Mouse (Mus musculus) adrenal gland, adult 2 months (tissue): ENCODE data around the gene Lix1l. TPM values are rescaled to one million over a fixed set of nuclear protein-coding genes. Genes with fewer than 3 reads are reported as not detected.
"Not testable (repeated sequence)": the region's sequence is repeated elsewhere in the genome, so short reads cannot be mapped to it uniquely, and the experiment has no call there.

ENCODE experiments used
- DNase-seq: peaks from one replicate; pipeline ENCODE4 v3.0.0; 2021
- polyA plus RNA-seq: library from polyadenylated mRNA; depleted of rRNA; stranded (reverse); fragments of >200 nt; gene quantifications from 2 replicates; pipeline ENCODE4 v1.2.3, GENCODE M21; 2012
- total RNA-seq, 2 experiments: library from RNA; stranded (reverse); gene quantifications; 2 replicates each; pipeline ENCODE4 v1.2.3; 2021

Gene Lix1l
- total and polyA plus RNA-seq, 3 experiments = 21.1 to 46.4 (median 31.2) TPM

DNA sequence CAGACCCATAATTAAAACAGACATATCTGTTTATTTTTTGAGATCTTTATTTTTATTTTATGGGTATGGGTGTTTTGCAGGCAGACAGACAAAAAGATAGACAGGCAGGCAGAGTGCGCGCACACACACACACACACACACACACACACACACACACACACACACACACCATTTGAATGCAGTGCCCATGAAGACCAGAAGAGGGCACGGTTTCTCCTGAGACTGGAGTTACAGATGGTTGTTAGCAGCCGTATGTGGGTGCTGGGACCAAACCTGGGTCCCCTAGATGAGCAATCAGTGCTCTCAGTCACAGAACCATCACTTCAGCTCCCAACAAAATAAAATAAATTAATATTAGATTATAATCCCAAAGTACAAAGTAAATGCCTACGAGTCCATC lies 17.6 kb upstream of the Lix1l start:
- no peak for DNase-seq

DNA sequence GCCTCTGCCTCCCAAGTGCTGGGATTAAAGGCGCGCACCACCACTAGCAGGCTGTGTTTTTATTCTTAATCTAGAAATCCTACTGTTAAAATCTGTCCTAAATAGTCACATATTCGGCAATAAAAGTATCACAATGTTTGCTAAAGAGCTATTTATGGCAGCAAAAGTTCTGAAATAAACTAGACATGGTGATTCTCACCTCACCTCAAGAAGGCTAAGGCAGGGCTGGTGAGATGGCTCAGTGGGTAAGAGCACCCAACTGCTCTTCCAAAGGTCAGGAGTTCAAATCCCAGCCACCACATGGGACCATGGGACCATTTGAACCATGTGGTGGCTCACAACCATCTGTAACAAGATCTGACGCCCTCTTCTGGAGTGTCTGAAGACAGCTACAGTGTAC lies 10.3 kb upstream of the Lix1l start:
- DNase-seq = no peak

DNA sequence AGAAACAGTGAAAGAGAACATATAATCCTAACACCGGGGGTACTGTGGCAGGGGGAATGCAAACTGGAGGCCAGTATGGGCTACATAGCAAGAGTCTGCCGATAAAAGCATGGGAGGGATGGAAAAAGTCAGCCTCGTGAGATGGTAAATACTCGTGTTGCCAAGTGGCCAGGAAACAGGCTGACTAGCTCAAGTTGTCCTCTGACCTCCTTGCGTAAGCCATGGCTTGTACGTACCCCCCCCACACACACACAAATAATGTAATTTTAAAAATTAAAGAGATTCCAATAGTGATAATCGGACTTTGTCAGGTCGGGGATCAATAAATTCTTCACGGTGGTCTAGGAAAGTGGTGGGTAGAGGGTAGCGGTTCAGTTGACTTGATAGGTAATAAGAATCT lies 7.6 kb upstream of the Lix1l start:
- no peak for DNase-seq

DNA sequence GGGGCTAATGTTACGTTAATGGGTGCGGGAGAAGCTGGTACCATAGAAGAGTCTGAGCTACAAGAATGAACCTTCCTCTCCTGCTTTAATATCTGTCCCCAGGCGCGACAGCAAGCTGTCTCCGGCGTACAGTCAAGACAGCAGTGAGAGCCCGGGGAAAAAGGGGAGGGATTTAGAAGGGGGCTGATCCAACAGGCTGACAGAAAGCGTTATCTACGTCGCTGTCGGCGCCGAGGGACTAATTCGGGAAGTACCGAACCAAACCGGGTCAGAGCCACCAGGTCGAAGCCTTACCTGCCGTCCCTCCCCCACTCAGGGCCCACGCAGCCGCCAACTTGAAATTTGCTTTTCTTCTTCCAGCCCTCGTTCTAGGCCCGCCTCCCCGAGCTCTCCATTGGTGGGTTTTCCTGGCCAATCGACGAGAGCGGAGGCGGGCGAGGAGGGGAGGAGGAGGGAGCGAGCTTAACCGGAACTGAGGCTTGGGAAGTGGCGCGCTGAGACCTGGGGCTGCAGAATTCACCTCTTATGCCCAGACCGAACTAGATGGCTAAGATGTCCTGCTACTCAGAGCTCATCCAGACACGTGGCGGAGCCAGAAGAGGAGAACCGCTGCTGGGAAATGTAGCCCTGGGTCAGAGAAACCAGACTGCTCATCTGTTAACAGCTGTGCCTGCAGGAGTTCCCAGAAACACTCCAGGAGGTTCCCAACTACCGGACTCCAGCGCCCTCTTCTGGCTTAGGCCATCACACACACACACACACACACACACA lies 7.0 kb upstream of the Lix1l start, which contains the start of gene Polr3gl:
Polr3gl (minus strand) TSS at position 392 of the 771 bp plus-strand sequence.
- peak; percentile 97 for DNase-seq

DNA sequence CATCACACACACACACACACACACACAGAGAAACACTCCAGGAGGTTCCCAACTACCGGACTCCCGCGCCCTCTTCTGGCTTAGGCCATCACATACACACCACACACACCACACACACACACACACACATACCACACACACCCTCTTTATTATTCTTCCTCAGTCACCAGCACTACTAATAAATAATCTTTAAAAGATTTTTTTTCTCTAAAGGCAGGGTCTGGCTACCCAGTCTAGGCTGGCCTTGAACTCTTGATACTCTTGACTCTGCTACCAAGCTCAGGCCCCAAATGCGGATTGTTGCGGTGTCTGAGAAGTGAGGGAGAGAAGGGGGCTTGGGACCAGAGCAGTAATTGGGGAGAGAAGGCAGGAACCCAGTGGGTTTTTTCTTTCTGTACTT lies 6.1 kb upstream of the Lix1l start:
- no peak for DNase-seq

DNA sequence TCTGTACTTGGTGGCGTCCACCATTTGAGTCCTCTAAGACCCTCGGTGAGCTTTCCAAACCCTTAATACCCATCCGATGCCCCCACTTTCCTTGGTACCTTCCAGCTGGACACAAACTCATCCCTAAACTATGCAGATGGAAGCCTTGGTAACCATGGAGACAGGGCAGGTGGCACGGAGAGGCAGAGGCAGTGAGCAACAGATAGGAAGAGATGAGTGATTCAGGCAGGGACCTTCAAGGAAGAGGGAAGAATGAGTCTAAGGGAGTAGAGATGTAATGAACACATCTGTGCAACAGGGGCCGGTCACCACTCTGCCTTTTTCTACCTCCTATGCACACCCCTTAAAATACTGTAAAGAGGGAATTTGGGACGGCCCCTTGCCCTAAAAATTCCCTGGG lies 5.3 kb upstream of the Lix1l start:
- no peak for DNase-seq

DNA sequence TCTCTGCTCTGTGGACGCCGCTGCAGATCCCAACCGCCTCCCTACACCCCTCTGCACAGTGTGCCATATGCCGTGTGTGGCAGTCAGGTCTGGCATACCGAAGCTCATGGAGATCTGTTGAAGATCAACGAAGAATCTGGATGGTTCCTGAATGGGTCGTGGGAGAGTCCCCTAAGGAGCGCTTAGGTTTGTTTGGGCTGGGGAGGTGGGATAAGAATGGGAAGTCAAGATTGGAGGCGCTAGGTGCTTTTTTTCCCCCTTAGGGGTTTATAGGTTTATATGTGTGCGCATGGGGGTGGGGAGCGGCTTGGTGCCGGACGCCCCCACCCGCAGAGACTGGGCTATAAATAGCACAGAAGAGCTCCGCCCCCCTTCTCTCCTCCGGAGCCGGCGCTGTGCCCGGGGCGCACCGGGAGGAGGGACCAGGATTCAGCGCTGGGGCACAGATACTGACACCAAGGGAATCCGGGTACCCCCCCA lies 4.7 kb upstream of the Lix1l start, which contains the start of gene Ankrd34a:
Ankrd34a (plus strand) TSS at position 409 of the 480 bp plus-strand sequence.
- DNase-seq = peak; percentile 74

DNA sequence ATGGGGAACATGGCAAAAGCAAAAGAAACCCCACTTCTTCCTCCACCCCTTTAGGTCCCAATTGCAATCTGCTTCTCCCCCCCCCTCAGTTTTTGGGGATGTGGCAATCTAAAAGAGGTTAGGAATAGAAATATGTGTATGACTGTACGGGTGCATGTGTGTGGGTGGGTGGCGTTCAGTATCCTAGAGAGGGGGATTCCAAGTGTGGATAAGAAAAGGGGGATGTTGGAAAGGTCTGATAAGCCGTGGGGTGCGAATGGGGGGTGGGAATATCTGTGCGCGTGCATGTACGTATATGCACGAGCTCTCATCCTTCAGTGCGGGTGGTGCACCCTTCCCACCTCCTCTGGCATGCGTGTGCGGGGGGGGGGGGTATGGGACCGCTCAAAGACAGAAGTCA lies 4.1 kb upstream of the Lix1l start:
- no peak for DNase-seq

DNA sequence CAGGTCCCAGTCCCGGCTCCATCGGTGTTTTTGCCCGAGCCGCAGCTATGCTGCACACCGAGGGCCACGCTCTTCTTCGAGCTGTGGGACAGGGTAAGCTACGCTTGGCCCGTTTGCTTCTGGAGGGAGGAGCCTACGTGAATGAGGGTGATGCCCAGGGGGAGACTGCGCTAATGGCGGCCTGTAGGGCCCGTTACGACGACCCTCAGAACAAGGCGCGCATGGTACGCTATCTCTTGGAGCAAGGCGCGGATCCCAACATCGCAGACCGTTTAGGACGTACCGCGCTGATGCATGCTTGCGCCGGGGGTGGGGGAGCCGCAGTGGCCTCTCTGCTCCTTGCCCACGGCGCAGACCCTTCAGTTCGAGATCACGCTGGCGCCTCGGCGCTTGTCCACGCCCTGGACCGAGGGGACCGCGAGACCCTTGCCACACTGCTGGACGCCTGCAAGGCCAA lies 3.5 kb upstream of the Lix1l start:
- peak; percentile 62 for DNase-seq

DNA sequence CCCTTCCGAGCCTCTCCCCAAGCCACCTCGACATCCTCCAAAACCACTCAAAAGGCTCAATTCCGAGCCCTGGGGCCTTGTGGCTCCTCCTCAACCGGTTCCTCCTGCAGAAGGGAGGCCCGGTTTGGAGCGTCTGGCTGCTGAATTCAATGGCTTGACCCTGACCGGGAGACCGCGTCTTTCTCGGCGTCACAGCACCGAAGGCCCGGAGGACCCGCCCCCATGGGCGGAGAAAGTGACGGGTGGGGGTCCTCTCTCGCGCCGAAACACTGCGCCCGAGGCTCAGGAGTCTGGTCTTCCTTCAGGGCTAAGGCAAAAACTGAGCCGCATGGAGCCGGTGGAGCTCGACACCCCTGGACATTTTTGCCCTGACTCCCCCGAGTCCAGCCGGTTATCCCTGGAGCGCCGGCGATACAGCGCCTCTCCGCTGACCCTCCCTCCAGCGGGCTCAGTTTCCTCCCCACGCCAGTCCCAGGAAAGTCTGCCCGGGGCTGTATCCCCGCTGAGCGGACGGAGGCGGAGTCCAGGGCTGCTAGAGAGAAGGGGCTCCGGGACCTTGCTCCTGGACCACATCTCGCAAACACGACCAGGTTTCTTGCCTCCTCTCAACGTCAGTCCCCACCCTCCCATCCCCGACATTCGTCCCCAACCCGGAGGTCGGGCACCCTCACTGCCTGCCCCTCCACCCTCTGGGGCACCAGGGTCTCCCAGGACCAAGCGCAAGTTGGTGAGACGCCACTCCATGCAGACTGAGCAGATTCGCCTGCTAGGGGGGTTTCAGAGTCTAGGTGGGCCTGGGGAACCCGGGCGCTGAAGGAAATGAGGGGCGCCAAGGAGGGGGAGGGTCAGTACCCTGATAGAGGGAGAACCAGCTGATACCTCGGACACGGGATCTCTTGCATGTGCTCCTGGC lies 2.5 kb upstream of the Lix1l start:
- peak; percentile 89 for DNase-seq

DNA sequence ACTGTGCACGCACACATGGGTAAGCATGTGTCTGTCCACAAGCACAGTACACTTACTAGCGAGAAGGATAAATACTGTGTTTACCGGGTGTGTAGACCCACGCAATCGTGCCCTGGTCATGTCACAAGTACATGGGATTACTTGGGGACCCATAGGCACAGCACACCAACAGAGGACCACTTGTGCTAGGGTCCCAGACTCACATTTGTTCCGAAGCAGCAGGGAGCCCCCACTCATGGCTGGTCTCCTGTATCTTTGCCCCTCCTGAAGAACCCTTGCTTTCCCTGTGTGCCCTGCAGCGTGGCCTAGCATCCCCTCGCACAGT lies 1.9 kb upstream of the Lix1l start:
- DNase-seq = no peak

DNA sequence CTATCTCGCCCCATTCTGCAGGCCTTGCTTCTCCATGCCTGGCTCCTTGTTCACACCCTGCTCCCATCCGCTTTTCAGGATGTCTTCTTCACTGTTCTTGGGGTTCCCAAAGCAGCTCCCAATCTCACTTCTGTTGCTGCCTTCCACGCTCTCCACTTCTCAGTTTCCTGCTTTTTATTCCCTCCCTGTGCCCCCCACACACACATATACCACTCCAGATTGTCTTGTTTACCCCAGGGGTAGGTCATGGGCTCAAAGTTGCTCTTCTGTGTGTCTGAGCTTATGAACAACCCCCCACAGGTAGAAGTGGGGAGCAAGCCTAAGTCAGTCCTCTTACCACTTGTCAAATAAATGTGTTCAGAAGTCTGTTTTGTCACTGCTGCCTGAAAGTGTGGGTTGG lies 1.5 kb upstream of the Lix1l start:
- DNase-seq = no peak

DNA sequence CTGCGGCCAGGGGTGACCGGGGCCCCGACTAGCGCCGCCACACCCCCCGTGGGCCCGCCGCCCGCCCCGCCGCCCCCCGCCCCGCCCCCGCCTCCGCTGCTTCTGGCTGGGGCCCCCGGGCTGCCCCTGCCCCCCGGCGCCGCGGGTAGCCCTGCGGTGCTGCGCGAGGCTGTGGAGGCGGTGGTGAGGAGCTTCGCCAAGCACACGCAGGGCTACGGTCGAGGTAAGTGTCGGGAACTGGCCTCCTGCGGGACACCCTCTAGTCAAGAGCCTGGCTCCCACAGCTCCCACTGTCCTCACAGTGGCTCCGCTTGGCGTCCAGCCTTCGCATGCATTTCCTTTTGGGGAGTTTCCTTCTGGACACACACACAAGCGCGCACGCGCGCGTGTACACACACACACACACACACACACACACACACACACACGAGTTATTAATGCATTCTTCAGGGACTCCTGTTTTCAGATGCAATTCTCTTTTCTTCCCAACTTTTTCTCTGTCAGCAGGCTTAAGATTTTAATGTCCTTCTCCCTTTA lies 370 bp downstream of the Lix1l start:
- DNase-seq = peak; percentile 88

DNA sequence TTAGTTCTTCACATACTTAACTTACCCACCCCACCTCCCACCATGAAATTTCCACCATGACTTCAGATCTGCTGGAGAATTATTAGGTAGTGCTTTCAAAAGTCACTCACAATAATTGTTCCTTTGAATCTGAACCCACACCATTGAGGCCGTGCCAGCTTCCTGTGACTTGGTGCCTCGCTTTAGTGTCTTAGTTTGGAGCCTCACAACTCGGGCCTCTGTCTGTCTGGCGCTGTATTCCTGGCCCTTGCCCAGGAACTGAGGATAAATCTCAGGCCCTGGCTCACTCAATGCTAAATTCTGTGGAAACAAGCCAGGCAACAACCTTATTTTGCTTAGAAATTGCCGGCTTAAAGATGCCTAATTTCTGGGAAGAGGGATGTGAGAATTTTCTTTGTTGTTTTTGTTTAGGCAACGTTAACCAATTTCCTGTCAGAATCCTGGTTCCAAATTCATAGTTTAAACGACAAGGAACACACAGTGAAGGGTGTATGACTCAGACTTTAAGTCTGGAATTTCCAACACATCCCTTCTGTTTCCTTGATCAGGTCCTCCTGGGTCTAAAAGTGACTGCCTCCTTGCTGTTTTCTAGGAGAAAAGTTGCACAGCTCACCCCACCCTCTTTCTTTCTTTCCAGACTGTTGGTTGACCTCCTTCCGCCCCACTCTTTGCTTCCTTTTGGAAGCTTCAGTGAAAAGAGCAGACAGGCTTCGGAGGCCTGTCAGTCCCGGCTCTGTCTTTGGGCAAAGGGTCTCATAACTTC lies 1.2 kb downstream of the Lix1l start:
- peak; percentile 74 for DNase-seq

DNA sequence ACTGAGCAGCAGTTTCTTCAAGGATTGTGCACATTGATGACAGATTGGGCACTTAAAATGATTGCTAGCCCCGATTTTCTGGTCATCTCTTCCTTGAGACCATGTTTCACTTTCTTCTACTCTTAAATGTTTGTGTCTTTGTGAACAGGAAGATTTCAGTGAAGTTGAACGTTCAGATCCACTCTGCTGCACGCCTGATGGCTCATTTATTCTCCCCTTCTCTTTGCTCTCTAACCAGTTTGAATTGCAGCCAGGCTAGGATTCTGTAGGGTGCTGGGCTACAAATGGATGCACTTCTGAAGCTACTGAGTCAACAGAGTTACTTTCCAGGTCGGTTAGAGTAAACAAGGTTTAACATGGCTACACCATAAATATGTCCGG lies 1.7 kb downstream of the Lix1l start:
- no peak for DNase-seq

DNA sequence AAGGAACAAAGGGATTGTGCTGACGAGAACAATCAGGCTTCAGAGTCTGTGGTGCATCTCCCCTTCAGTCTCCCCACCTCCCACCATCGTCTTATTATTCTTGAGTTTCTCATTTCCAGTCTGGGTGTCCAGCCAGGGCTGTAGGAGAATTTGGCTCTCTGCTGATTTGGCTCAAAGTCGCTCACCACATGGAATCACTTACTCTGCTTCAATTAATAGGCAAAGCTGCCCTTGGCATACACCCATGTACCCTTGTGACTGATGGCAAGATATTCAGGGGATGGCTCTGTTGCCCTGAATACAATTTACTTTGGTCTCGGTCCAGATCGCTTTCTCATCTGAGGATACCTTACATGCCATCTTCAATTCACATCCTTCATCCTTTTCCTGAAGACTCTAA lies 2.4 kb downstream of the Lix1l start:
- peak; percentile 48 for DNase-seq

DNA sequence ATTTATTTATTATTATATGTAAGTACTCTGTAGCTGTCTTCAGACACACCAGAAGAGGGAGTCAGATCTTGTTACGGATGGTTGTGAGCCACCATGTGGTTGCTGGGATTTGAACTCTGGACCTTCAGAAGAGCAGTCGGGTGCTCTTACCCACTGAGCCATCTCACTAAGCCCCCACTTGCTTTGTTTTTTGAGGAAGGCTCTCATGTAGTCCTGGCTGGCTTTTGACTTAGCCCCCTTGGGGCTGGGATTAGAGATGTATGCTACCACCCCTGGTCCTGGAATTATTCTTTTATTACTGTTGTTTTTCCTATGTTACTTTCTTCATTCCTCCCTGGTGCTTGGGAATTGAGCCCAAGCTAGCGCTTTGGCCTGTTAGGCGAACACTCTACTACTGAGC lies 5.1 kb downstream of the Lix1l start:
- DNase-seq = not testable (repeated sequence)

DNA sequence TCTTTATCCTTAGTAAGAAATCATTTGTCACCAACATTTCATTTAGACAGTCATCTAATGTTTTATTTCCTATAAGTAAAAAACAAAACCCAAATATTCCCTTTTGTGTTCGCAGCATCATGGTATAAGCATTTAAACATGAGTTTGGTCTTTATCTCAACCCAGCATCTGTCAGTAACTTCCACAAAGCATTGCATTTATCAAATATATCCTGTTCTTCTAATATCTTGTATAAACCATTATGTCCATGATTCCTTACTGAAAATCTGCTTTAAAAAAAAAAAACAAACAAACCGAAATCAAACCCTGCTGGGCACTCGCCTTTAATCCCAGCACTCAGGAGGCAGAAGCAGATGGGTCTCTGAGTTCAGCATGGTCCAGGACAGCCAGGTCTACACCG lies 5.7 kb downstream of the Lix1l start:
- no peak for DNase-seq

DNA sequence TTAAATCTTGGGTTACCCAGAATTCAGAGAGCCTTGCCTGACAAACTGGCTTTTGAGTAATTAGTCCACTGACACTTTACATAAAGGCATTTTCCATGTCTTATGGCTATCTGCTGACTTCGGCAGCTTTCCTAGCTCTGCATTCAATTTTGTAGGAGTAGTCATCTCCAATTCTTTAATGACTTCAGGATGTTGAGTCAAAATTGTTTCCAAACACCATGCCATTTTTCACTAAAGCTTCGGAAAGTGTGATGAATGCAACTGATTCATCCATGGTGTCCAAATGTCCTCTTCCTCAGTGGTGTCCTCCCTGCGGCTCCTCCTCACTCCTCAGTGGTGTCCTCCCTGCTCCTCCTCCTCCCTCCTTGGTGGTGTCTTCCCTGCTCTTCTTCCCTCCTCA lies 17.0 kb downstream of the Lix1l start:
- DNase-seq = no peak

DNA sequence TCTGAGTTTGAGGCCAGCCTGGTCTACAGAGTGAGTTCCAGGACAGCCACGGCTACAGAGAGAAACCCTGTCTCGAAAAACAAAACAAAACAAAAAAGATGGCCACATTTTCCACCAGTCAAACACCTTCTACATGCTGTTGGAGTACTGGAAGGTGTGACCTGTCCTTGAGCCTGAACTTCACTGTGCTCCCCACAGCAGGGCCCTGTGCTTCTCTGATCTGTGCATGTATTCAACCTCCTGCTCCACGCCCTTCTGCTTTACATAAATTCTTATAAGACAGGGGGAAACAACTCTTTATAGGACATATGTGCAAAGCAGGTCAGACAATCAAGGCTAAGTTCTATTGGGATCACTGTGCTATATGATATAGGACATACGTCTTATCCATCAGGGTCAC lies 22.3 kb downstream of the Lix1l start:
- no peak for DNase-seq

DNA sequence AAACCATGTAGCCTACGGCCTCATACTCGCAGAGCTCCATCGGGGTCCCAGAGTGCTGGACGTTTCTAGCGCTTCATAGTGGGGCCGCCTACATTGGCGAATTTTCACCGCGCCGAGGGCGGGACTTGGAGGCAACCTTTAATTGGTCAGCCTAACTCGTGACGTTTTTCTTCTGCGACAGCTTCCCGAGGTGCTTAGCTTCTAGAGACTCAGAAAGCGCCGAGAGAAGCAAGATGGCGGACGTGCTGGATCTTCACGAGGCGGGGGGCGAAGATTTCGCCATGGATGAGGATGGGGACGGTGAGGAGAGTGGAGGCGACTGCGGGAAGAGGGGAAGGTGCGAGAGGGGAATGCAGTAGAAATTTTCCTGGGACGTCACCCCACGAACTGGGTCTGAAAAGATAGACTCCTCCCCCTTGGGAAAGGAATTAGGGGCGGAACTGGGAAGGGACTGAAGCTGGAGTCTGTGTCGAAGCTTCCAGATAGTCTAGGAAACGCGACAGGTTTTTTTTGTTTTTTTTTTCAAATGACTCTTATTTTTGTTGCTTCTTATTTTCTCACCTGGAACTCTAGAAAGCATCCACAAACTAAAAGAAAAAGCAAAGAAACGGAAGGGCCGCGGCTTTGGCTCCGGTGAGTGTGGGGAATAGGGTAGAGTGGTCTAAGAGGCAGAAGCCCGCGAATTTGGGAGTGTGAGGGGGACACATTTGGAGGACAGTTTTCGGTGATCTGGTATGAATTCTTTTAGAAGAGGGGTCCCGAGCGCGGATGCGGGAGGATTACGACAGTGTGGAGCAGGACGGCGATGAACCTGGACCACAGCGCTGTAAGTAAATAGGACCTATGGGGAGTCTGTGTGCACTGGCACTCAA lies 29.0 kb downstream of the Lix1l start, which contains the start of gene Rbm8a:
Rbm8a (plus strand) TSS at position 205 of the 872 bp plus-strand sequence.
- DNase-seq = peak; percentile 96
